Mouse (Mus musculus) yolk sac, embryonic 10.5 days (tissue): Measurements from ENCODE around the gene Gpld1.

Source experiments
- DNase-seq: peaks from one replicate; pipeline ENCODE4 v3.0.0-alpha.2; 2017; ENCODE audit warnings: low spot score

The Gpld1 gene

DNA sequence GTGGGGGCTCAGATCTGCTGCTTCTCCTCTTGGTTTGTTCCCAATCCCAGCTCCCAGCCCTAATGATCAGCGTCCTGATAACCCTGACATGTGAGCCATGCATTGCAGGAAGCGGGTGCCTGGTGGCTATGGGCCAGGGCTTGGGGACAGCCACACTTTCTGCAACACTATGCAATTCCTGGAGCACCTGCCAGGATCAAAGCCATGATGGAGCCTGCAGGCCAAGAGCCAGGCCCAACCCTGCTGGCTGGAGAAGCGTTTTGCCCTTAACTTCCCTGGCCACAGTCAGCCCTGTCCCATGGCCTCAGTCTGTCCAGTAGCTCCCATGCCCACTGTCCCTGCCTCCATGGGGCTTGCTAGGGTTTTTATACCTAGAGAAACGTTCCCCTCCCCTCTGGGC is 79.4 kb downstream of the Gpld1 start:
- no peak for DNase-seq

DNA sequence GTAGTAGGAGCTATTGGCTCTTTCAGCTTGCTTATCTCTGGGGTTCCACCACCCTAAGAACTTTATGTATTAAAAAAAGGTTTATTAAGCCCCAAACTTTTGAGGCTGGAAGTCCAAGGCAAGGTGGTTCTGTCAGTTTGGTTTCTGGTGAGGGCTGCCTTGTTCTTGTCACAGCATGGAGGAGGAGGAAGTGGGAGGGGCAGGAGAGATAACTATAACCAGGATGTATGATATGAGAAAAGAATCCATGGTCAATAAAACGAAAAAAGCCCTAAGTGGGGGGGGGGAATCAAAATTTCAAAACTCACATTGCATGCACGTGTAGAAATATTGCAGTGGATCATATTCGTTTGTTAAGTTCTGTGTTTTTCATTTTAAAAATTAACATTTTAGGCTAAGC is 80.2 kb downstream of the Gpld1 start:
- DNase-seq: no peak

DNA sequence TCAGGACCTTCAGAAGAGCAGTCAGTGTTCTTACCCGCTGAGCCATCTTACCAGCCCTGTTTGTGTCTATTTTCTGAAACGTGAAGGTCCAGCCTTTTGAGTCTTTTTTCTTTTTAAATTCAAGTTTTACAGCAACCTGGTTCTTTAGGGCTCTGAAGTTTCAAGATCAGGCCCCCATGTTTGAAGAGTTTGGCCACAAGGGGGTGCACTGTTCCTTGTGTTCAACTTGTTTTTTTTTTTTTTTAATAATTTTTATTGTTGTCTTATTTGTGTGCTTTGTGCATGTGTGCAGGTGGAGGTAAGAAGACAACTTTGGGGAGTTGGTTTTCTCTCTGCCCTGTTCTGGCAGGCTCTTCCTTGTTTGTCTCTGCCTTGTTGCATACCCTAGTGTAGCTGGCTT is 81.7 kb downstream of the Gpld1 start:
- DNase-seq: no peak

DNA sequence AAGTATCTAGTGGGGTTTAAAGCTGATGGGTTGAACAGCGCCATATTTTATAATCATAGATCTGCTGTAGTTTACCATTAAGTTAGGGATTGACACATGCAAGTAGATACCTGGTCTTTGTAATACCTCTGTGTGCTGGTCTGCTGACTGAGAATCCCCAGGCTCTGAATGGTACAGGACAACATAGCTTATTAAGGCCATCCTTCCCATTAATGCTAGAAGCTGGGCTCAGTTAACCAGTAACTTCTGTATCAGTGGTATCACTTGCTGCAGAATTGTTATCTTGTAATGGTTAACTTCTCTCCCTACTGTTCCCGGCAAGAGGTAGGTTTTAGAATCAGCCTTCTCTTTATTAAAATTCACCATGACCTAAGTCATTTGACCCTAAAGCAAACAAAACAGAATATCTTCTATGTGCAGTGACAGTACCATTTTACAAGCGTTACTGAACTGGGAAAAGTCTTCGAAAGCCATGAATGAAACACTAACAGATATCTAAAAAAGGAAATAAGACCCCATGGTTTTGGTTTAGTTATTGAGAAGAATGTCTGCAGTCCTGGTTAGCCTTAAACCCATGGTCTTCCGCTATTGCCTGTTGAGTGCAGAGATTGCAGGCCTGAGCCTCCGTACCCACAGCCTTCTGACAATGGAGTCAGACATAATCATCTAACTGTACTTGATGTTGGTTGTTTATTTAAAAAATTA is 83.6 kb downstream of the Gpld1 start:
- DNase-seq: no peak

DNA sequence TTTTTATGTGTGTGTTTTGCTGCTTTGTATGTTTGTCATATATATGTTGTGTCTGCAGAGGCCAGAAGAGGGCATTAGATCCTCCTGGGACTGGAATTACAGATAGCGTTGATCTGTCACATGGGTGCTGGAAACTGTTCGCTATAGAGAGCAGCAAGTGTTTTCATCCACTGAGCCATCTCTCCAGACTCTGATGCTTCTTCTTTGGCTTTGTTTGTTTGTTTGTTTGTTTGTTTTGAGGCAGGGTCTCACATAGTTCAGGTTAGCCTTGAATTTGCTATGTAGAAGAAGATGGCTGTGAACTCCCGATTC is 84.1 kb downstream of the Gpld1 start:
- DNase-seq: no peak

DNA sequence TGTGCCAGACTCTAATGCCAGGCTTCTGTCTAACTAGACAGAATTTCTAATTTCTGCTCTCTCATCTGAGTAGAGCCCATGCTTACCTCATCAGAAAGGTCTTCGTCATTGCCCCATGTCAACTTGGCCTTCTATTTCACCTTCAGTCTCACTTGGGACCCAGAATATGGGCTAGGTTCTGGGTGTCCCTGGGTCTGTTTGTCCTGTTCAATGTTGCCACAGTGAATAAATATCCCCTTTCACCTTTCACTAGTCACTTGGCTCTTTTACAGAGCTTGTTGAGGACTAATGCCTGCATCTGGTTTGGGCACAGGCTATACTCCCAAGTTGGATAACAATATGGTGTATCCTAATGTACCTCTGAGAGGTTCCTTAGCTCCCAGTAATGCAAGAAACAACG is 96.5 kb downstream of the Gpld1 start:
- no peak for DNase-seq
